ENCODE assay signal across 8 mouse cellular contexts in the genomic region with DNA sequence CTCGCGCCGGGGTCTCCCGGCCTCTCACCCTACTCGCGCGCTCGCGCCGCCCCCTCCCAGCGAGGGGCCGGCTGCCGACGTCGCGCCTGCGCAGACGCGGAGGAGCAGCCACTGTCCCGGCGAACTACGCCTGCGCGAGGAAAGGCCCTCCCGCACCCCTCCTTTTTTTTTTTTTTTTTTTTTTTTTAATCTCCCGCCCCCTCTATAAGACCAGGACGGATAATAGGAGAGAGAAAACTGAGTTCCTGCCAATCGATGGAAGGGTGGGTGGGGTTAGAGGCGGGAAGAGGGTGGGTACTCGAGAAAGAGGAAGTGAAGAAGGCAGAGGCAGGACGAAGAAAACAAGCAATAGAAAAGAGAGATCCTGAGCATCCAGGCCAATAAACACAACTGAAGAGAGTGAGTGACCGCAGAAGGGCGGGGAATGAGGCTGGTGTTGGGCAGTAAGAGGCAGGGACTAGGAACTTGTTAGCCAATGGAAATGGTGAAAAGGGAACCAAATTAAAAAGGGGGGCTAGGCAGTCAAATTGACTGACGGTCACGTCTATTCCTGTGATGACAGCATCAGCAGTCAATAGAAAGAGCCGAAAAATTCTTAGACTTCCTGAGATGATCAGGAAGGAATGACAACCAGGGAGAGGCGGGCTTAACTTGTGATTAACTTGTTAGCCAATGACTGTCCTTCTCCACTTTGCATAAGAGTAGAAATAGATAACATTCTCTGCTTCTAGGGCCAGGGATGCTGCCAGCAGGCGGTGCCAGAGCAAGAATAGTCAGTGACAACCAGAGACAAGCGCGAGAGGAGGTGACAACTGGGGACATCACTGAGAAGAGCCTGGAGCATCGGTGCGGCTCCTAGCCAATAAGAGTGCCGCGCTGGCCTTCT. TPM values are rescaled to one million over a fixed set of nuclear protein-coding genes. Genes with fewer than 3 reads are reported as not detected.
DNase-seq lines count a peak whose midpoint lies in the region; ATAC-seq lines count a peak whose summit lies in the region.

A gene (plus strand): TSS at position 338 of the 886 bp plus-strand sequence.

- no peaks in the 10 kb centered on the region for H3K4me1 ChIP-seq in brown adipose tissue, adult 24 weeks (ENCODE audit: control insufficient read depth, insufficient read depth, insufficient read length, low read length)
- H3K4me1 ChIP-seq in heart, embryonic 13.5 days: peaks cover 51% of the 10 kb centered on the region
- peaks cover 59% of the 10 kb centered on the region for H3K4me1 ChIP-seq in liver, embryonic 12.5 days
- H3K4me1 ChIP-seq in stomach, embryonic 15.5 days: peaks cover 20% of the 10 kb centered on the region

- WGBS in heart, embryonic 13.5 days: under 1% methylated on average over 23 of the region's 44 CpGs
- WGBS in liver, embryonic 12.5 days (ENCODE audit: insufficient replicate concordance): under 1% methylated on average over 35 of the region's 44 CpGs
- WGBS in stomach, embryonic 15.5 days: 0% methylated on average over 39 of the region's 44 CpGs

- H3K4me3 ChIP-seq in brown adipose tissue, adult 24 weeks (ENCODE audit: insufficient read depth, low read depth, low read length): peak within 1 kb of the TSS; percentile 93
- H3K4me3 ChIP-seq in heart, embryonic 13.5 days: peak within 1 kb of the TSS; percentile 97
- peak within 1 kb of the TSS; percentile 96 for H3K4me3 ChIP-seq in liver, embryonic 12.5 days
- peak within 1 kb of the TSS; percentile 97 for H3K4me3 ChIP-seq in stomach, embryonic 15.5 days (replicated peaks)

- H3K27ac ChIP-seq in brown adipose tissue, adult 24 weeks (replicated peaks; ENCODE audit: low read depth, low read length): peak within 1 kb of the TSS; percentile 58
- H3K27ac ChIP-seq in heart, embryonic 13.5 days (replicated peaks): peak within 1 kb of the TSS; percentile 94
- H3K27ac ChIP-seq in liver, embryonic 12.5 days: peak within 1 kb of the TSS; percentile 99
- peak within 1 kb of the TSS; percentile 89 for H3K27ac ChIP-seq in stomach, embryonic 15.5 days

- no peaks in the 10 kb centered on the region for H3K9me3 ChIP-seq in heart, embryonic 13.5 days
- H3K9me3 ChIP-seq in liver, embryonic 12.5 days (replicated peaks): no peaks in the 10 kb centered on the region
- no peaks in the 10 kb centered on the region for H3K9me3 ChIP-seq in stomach, embryonic 15.5 days

- peak within 1 kb of the TSS; percentile 97 for H3K9ac ChIP-seq in heart, embryonic 13.5 days
- peak within 1 kb of the TSS; percentile 98 for H3K9ac ChIP-seq in liver, embryonic 12.5 days
- peak within 1 kb of the TSS; percentile 96 for H3K9ac ChIP-seq in stomach, embryonic 15.5 days

- H3K36me3 ChIP-seq in heart, embryonic 13.5 days: peaks cover 15% of the 10 kb centered on the region
- H3K36me3 ChIP-seq in liver, embryonic 12.5 days: peaks cover 21% of the 10 kb centered on the region
- H3K36me3 ChIP-seq in stomach, embryonic 15.5 days: no peaks in the 10 kb centered on the region

- 0 out of 2 replicates have a peak, but pooled peaks cover under 1% of the 10 kb centered on the region for H3K27me3 ChIP-seq in heart, embryonic 13.5 days (replicated peaks)
- no peaks in the 10 kb centered on the region for H3K27me3 ChIP-seq in liver, embryonic 12.5 days (replicated peaks)
- no peaks in the 10 kb centered on the region for H3K27me3 ChIP-seq in stomach, embryonic 15.5 days (replicated peaks)

- ATAC-seq in heart, embryonic 13.5 days (ENCODE audit: extremely low read depth, insufficient number of reproducible peaks, low FRiP score, low TSS enrichment): peak; percentile 81
- peak; percentile 87 for ATAC-seq in liver, embryonic 12.5 days
- peak; percentile 92 for ATAC-seq in stomach, embryonic 15.5 days (ENCODE audit: insufficient read depth, low FRiP score, low read depth)

- peak within 1 kb of the TSS; percentile 98 for H3K4me2 ChIP-seq in heart, embryonic 13.5 days
- peak within 1 kb of the TSS; percentile 91 for H3K4me2 ChIP-seq in liver, embryonic 12.5 days
- H3K4me2 ChIP-seq in stomach, embryonic 15.5 days: peak within 1 kb of the TSS; percentile 88

- DNase-seq in CD4-positive, CD25-positive, alpha-beta regulatory T cell, adult 2 months (ENCODE audit: low read depth, low spot score): peak; percentile 97
- DNase-seq in fat pad, adult 2 months (ENCODE audit: extremely low read depth, low read depth, low spot score): peak; percentile 99
- DNase-seq in kidney, postnatal 10 days: peak; percentile 97
- peak; percentile 95 to 96 for DNase-seq in natural killer cell, adult 2 months (ENCODE audit: low spot score in 2 of 2)

RNA-seq across cellular contexts. Expression of the gene that starts here (rescaled TPM):
- polyA plus RNA-seq in brown adipose tissue, adult 24 weeks (2012; ENCODE audit: insufficient read depth, insufficient read length, missing spikeins): 335 and 418 TPM in 2 replicates
- polyA plus RNA-seq in heart, embryonic 13.5 days (2015; fragmentation: Nextera tagmentation; extraction: Ambion mirVana): 17.0 and 24.9 TPM in 2 replicates
- polyA plus RNA-seq in liver, embryonic 12.5 days (2016; fragmentation: Nextera tagmentation; extraction: Ambion mirVana): 37.6 and 41.4 TPM in 2 replicates
- polyA plus RNA-seq in stomach, embryonic 15.5 days (2015; fragmentation: Nextera tagmentation; extraction: Ambion mirVana): 18.6 and 31.0 TPM in 2 replicates

Comparison
In these comparisons a context has a peak if more than half of its experiments do, and no peak if none do; other contexts are left out.
1. Peak in every context shown above with its lines: DNase-seq, ATAC-seq, H3K4me3 ChIP-seq and H3K27ac ChIP-seq.